ENCODE assay signal across 17 mouse cellular contexts in the genomic region with DNA sequence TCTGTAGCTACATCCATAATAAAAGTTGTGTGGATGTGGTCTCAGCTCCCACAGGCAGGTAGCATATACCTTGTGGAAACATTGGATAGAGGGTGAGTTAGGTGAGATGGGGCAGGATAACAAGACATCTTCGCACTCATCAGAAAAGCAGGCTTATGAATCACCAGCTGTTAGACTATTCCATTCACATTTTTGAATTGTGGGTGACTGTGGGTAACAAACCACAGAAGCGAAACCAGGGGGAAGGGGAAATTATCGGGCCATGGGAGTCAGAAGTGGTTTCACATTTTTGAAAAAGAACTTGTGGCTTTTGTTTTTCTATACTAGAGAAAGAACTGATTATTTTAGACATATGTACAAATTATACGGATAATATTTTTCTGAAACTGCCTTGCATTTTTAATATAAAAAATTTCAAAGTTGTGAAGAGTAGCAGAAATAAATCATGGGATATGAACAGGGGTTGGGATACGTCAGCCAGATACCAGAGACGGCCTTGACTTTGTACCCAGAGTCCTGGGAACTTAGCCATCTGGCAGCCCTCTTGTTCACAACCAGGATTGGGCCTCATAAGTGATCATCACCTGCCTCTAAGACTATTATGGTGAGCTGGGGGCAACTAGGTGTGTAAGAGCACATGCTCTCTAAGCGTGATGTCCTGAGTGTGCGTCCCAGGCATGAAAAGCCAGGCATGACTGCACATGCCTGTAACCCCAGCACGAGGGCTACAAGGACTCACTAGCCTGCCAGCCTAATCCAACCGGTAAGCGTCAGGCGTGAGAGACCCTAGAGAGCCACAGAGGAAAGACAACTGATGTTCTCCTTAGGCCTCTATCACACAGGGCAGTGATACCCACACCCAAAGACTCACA. TPM values are rescaled to one million over a fixed set of nuclear protein-coding genes. Genes with fewer than 3 reads are reported as not detected.
DNase-seq lines count a peak whose midpoint lies in the region; ATAC-seq lines count a peak whose summit lies in the region.
"Had no signal": no experiment of that assay in that cellular context is flagged by ENCODE, and none has a peak within 500 bp of the region (broad histone marks: within the 10 kb centered on the region; RNA-seq: fewer than 3 reads in every experiment).

No protein-coding gene starts in this region.

- no peak for ATAC-seq in kidney, embryonic 15.5 days (replicated peaks; ENCODE audit: low FRiP score)
- no peak for ATAC-seq in midbrain, embryonic 16.5 days
- ATAC-seq: forebrain, embryonic 15.5 days; lung, postnatal 0 days had no signal

- WGBS in kidney, embryonic 15.5 days: 84% methylated on average over 12 of the region's 12 CpGs
- 86% methylated on average over 12 of the region's 12 CpGs for WGBS in midbrain, embryonic 16.5 days

- no peaks in the 10 kb centered on the region for H3K4me1 ChIP-seq in kidney, embryonic 15.5 days
- H3K4me1 ChIP-seq in brown adipose tissue, adult 24 weeks (ENCODE audit: control insufficient read depth, insufficient read depth, insufficient read length, low read length): peaks cover 20% of the 10 kb centered on the region
- no peaks in the 10 kb centered on the region for H3K4me1 ChIP-seq in midbrain, embryonic 16.5 days (ENCODE audit: control insufficient read depth, insufficient read depth, low read length)
- H3K4me1 ChIP-seq: forebrain, embryonic 15.5 days; midbrain, embryonic 10.5 days; stomach, embryonic 15.5 days had no signal

- no peak overlapping the region for H3K9ac ChIP-seq in kidney, embryonic 15.5 days
- no peak overlapping the region for H3K9ac ChIP-seq in midbrain, embryonic 16.5 days (ENCODE audit: low read depth, low read length)
- H3K9ac ChIP-seq: forebrain, embryonic 15.5 days; hindbrain, embryonic 14.5 days; stomach, embryonic 15.5 days had no signal

- no peak overlapping the region for H3K27ac ChIP-seq in kidney, embryonic 15.5 days
- H3K27ac ChIP-seq in brown adipose tissue, adult 24 weeks (replicated peaks; ENCODE audit: low read depth, low read length): peak overlapping the region; percentile 64
- no peak overlapping the region for H3K27ac ChIP-seq in midbrain, embryonic 16.5 days (ENCODE audit: low read length)
- H3K27ac ChIP-seq: forebrain, embryonic 15.5 days; hindbrain, embryonic 14.5 days; midbrain, embryonic 10.5 days; stomach, embryonic 15.5 days had no signal

- no peak overlapping the region for H3K4me2 ChIP-seq in kidney, embryonic 15.5 days
- no peak overlapping the region for H3K4me2 ChIP-seq in midbrain, embryonic 16.5 days (ENCODE audit: low read length)
- H3K4me2 ChIP-seq: forebrain, embryonic 15.5 days; hindbrain, embryonic 14.5 days; liver, embryonic 11.5 days; stomach, embryonic 15.5 days had no signal

- H3K36me3 ChIP-seq in kidney, embryonic 15.5 days: no peaks in the 10 kb centered on the region
- no peaks in the 10 kb centered on the region for H3K36me3 ChIP-seq in splenic B cell, adult 2 months (ENCODE audit: control insufficient read depth, insufficient read depth, low read length, poor library complexity, severe bottlenecking)
- no peaks in the 10 kb centered on the region for H3K36me3 ChIP-seq in midbrain, embryonic 16.5 days (ENCODE audit: control insufficient read depth, insufficient read depth, low read length)
- H3K36me3 ChIP-seq: forebrain, embryonic 15.5 days; stomach, embryonic 15.5 days had no signal

- no peaks in the 10 kb centered on the region for H3K9me3 ChIP-seq in kidney, embryonic 15.5 days (replicated peaks)
- H3K9me3 ChIP-seq in midbrain, embryonic 16.5 days (replicated peaks; ENCODE audit: control insufficient read depth, low read length, poor library complexity, severe bottlenecking): no peaks in the 10 kb centered on the region
- H3K9me3 ChIP-seq: forebrain, embryonic 15.5 days; midbrain, embryonic 10.5 days; stomach, embryonic 15.5 days had no signal

- DNase-seq in adrenal gland, adult (ENCODE audit: inconsistent age in 2 of 2, low spot score in 1 of 2): peak; percentile 90 to 95
- no peak for DNase-seq in adrenal gland, postnatal 4 days (ENCODE audit: low spot score in 2 of 2)
- DNase-seq in kidney, postnatal 25 days: peak; percentile 69 to 79
- peak; percentile 34 for DNase-seq in splenic B cell, adult 2 months (ENCODE audit: low read depth, low spot score)
- DNase-seq in thymus, adult 18-20 months: no peak
- DNase-seq: embryo, embryonic 11 days; right cerebral cortex, postnatal 4 days; thymus, postnatal 36 days had no signal

- H3K27me3 ChIP-seq in kidney, embryonic 15.5 days: 0 out of 2 replicates have a peak, but pooled peaks cover 4% of the 10 kb centered on the region
- no peaks in the 10 kb centered on the region for H3K27me3 ChIP-seq in splenic B cell, adult 2 months (ENCODE audit: control insufficient read depth, insufficient read depth, low read length, poor library complexity, severe bottlenecking)
- H3K27me3 ChIP-seq in midbrain, embryonic 16.5 days (ENCODE audit: control insufficient read depth, insufficient read depth, low read depth, low read length): no peaks in the 10 kb centered on the region
- H3K27me3 ChIP-seq: forebrain, embryonic 15.5 days; stomach, embryonic 15.5 days had no signal

- no peak overlapping the region for H3K4me3 ChIP-seq in kidney, embryonic 15.5 days (replicated peaks)
- no peak overlapping the region for H3K4me3 ChIP-seq in brown adipose tissue, adult 24 weeks (ENCODE audit: insufficient read depth, low read depth, low read length)
- H3K4me3 ChIP-seq in midbrain, embryonic 16.5 days (ENCODE audit: low read depth, low read length): no peak overlapping the region
- H3K4me3 ChIP-seq: forebrain, embryonic 15.5 days; midbrain, embryonic 10.5 days; stomach, embryonic 15.5 days had no signal

RNA-seq across cellular contexts. Expression of gene Elk4, which starts 14.0 kb away (rescaled TPM):
- 100 to 1,000 TPM; 130 to 135 TPM for total RNA-seq in adrenal gland, postnatal 4 days (2021)
- 24.1 and 25.8 TPM in 2 replicates for polyA plus RNA-seq in kidney, embryonic 15.5 days (2015; fragmentation: Nextera tagmentation; extraction: Ambion mirVana)
- polyA plus RNA-seq in brown adipose tissue, adult 24 weeks (2012; ENCODE audit: insufficient read depth, insufficient read length, missing spikeins): 38.8 and 47.3 TPM in 2 replicates
- polyA plus RNA-seq in midbrain, embryonic 16.5 days (2015; fragmentation: Nextera tagmentation; extraction: Ambion mirVana): 8.1 and 8.7 TPM in 2 replicates

RNA-seq across cellular contexts. Expression of gene Slc45a3, which starts 30.6 kb away (rescaled TPM):
- total RNA-seq in adrenal gland, postnatal 4 days (2021): 10 to 100 TPM; 11.6 to 15.1 TPM
- 7.9 and 9.1 TPM in 2 replicates for polyA plus RNA-seq in kidney, embryonic 15.5 days (2015; fragmentation: Nextera tagmentation; extraction: Ambion mirVana)
- polyA plus RNA-seq in brown adipose tissue, adult 24 weeks (2012; ENCODE audit: insufficient read depth, insufficient read length, missing spikeins): 0.44 TPM in 1 of 2 replicates, not detected in the other
- 2.3 and 2.7 TPM in 2 replicates for polyA plus RNA-seq in midbrain, embryonic 16.5 days (2015; fragmentation: Nextera tagmentation; extraction: Ambion mirVana)

Comparison
In these comparisons a context has a peak if more than half of its experiments do, and no peak if none do; other contexts are left out.
1. DNase-seq: peak in adrenal gland, adult (2 of 2), kidney, postnatal 25 days (2 of 2) and splenic B cell, adult 2 months (single experiment); none in adrenal gland, postnatal 4 days (0 of 2) and thymus, adult 18-20 months (0 of 2).